Mouse (Mus musculus) cerebellum, adult 2 months (tissue): Measurements from ENCODE around the gene Spa17. TPM values are rescaled to one million over a fixed set of nuclear protein-coding genes. Genes with fewer than 3 reads are reported as not detected.

Experiments
- DNase-seq, 2 experiments: peaks; one replicate each; pipeline ENCODE4 v3.0.0; 2021
- H3K27ac ChIP-seq: fragments of 200-500 bp; 2 replicates; pipeline ENCODE4 v1.5.1; 2012; ENCODE audit warnings: low read length, control low read depth, inconsistent platforms; ENCODE audit not compliant: insufficient read depth
- H3K27me3 ChIP-seq: fragments of 200-500 bp; 2 replicates; pipeline ENCODE4 v1.6.1; 2012; ENCODE audit warnings: inconsistent platforms, mild to moderate bottlenecking, low read length, moderate library complexity; ENCODE audit not compliant: control insufficient read depth, insufficient read depth
- H3K4me1 ChIP-seq: fragments of 200-500 bp; 2 replicates; pipeline ENCODE4 v1.6.1; 2011; ENCODE audit warnings: low read length; ENCODE audit not compliant: control insufficient read depth, insufficient read depth
- H3K4me3 ChIP-seq: fragments of 200-500 bp; replicated peaks from 2 replicates; pipeline ENCODE3; 2011; ENCODE audit warnings: mild to moderate bottlenecking, low read depth, low read length, control low read depth; ENCODE audit not compliant: insufficient read depth
- CTCF ChIP-seq: fragments of 200-500 bp; IDR thresholded peaks from 2 replicates; pipeline ENCODE4 v1.5.1; 2011; ENCODE audit warnings: low read depth, mild to moderate bottlenecking, control low read depth, low read length, moderate library complexity, borderline replicate concordance; ENCODE audit not compliant: insufficient read depth
- POLR2A ChIP-seq: fragments of 200-500 bp; IDR thresholded peaks from 2 replicates; pipeline ENCODE4 v1.6.1; 2011; ENCODE audit warnings: low read length, control low read depth, borderline replicate concordance; ENCODE audit not compliant: insufficient read depth
- WGBS: fragments of 180-500 bp; shearing (Covaris S2); methylation state at CpG from one replicate; pipeline ENCODE4 v1.1.7; 2018; 5-methylcytosine and 5-hydroxymethylcytosine counted together
- polyA plus RNA-seq: library from polyadenylated mRNA; depleted of rRNA; stranded (reverse); fragments of >200 nt; gene quantifications from 2 replicates; pipeline ENCODE4 v1.2.3, GENCODE M21; 2012; rRNA removed

Gene Spa17
- polyA plus RNA-seq, 1 experiment = 6.6 TPM

DNA sequence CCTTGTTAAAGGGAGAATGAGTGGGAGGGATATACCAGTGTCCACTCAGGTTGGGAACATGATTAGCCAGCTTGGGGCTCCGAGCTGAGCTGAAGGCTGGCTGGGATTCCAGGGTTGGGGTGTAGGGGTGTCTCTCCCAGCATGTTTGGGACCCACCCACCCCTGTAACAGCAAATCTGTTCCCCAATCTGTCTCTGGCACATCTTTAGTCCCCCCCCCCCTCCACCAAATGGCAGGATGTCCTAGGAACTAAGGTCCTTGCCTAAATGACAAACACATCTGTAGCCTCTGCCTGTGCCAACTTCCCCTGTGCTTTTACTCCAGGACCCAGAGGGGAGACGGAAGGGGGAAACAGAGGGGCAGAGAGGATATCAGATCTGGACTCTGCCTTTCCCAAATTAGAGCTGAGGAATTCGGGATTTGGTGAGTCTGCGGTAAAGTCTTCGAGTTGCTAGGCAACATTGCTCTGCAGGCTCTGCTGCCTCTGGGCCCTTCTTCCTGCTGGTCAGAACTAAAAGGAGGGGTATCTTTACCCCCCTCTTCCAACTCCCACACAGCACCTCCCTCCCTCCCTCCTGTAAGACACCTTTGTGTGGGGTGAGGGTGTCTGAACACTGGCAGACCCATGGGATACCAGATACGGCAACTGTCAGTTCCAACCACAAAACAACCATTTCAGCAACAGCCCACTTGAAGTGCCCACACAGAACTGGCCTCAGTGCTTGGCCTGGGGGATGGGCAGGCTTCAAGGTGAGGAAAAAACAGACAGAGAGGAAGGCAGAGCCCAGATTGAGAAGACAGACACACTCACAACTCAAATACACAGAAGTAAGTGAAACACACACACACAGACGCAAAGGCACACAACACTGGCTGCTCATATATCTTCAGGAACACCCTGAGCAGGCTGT lies 58.4 kb downstream of the Spa17 start, which contains the start of gene Siae:
Gene Siae (plus strand): TSS at position 861 of the 911 bp plus-strand sequence.
- DNase-seq = no peak
- no peak within 1 kb of the TSS for H3K27ac ChIP-seq
- WGBS = 30% methylated on average over 7 of the region's 7 CpGs

DNA sequence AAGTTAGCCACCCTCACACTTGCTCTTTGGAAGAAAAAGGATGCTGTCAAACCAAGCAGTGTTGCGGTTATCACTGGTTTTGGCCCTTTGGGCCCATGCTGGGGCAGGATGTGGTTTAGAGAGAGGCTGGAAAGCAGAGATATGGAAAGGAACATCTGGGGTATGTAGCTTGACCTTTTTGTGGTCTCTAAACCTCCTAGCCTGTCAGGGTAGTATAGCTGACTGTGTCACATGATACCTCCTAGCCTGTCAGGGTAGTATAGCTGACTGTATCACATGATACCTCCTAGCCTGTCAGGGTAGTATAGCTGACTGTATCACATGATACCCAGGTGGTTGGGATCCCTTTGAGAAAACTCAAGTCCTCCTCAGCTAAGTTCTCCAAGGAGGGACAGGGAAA lies 59.2 kb downstream of the Spa17 start:
- no peaks in the 10 kb centered on the region for H3K4me1 ChIP-seq
- H3K4me3 ChIP-seq = no peak overlapping the region
- 93% methylated on average over 1 of the region's 1 CpGs for WGBS
- no peaks in the 10 kb centered on the region; the same call in 1 of the 2 replicates for H3K27me3 ChIP-seq
- no peak for TF ChIP-seq POLR2A
- no peak for TF ChIP-seq CTCF
- no peak for DNase-seq
- no peak overlapping the region for H3K27ac ChIP-seq

More for the DNA sequence above, 58.4 kb downstream of the Spa17 start, which contains the start of gene Siae:
- no peaks in the 10 kb centered on the region; the same call in 1 of the 2 replicates for H3K27me3 ChIP-seq
- no peak within 1 kb of the TSS for H3K4me3 ChIP-seq
- TF ChIP-seq POLR2A (no peak), CTCF (no peak)
- H3K4me1 ChIP-seq = no peaks in the 10 kb centered on the region

Other genes with a start within 250 kb of the Spa17 start
- 107 and 119 TPM in 2 replicates for gene Hepacam, start 246.4 kb downstream of the Spa17 start, polyA plus RNA-seq
- 5.7 and 5.9 TPM in 2 replicates for gene Robo4, start 211.8 kb downstream of the Spa17 start, polyA plus RNA-seq
- 1.3 and 1.4 TPM in 2 replicates for gene Robo3, start 180.5 kb downstream of the Spa17 start, polyA plus RNA-seq
- gene Msantd2, start 124.4 kb downstream of the Spa17 start, polyA plus RNA-seq = 40.6 and 40.7 TPM in 2 replicates
- 28.2 and 28.8 TPM in 2 replicates for gene Esam, start 85.6 kb downstream of the Spa17 start, polyA plus RNA-seq
- 3.4 and 4.8 TPM in 2 replicates for gene Vsig2, start 74.5 kb downstream of the Spa17 start, polyA plus RNA-seq
- 46.6 and 66.0 TPM in 2 replicates for gene Nrgn, start 60.8 kb downstream of the Spa17 start, polyA plus RNA-seq
- gene Siae, start 58.0 kb downstream of the Spa17 start, polyA plus RNA-seq = 15.8 and 15.9 TPM in 2 replicates
- gene Tbrg1, start 43.6 kb upstream of the Spa17 start, polyA plus RNA-seq = 33.5 and 34.7 TPM in 2 replicates
- not detected in 2 replicates for gene Panx3, start 55.5 kb upstream of the Spa17 start, polyA plus RNA-seq
- gene Olfr160, start 102.5 kb upstream of the Spa17 start, polyA plus RNA-seq = not detected in 2 replicates
- not detected in 2 replicates for gene Olfr874, start 131.4 kb upstream of the Spa17 start, polyA plus RNA-seq
- gene Olfr875, start 158.1 kb upstream of the Spa17 start, polyA plus RNA-seq = not detected in 2 replicates
- gene Olfr876, start 189.3 kb upstream of the Spa17 start, polyA plus RNA-seq = not detected in 2 replicates
- gene Olfr877, start 240.5 kb upstream of the Spa17 start, polyA plus RNA-seq = not detected in 2 replicates